Mouse (Mus musculus) spleen, adult 2 months (tissue): ENCODE measurements at regions not wholly inside any gene's neighbourhood (a gene's known extent, or its start where the extent isn't known, plus 50 kb on each side); places are given as distances from the start of the nearest gene placed in this dataset.

Experiments used
- CTCF ChIP-seq: fragments of 200-500 bp; IDR thresholded peaks from 2 replicates; pipeline ENCODE4 v1.5.1; 2011; ENCODE audit warnings: mild to moderate bottlenecking, inconsistent platforms; ENCODE audit not compliant: insufficient read depth, insufficient read length, insufficient replicate concordance; ENCODE audit errors: extremely low read depth
- POLR2A ChIP-seq: fragments of 200-500 bp; IDR thresholded peaks from 2 replicates; pipeline ENCODE4 v1.6.1; 2011; ENCODE audit warnings: low read depth, low read length, inconsistent platforms

- no peak for TF ChIP-seq CTCF
- no peak for TF ChIP-seq POLR2A
Observed at GRCm38 (mm10) chr13:44394016-44394415, 335.3 kb upstream of the Jarid2 start.
